Mouse (Mus musculus): Measurements from ENCODE around the gene Gjb1. TPM values are rescaled to one million over a fixed set of nuclear protein-coding genes. Genes with fewer than 3 reads are reported as not detected.

Gjb1 gene
- polyA plus RNA-seq (2012; rRNA removed; ENCODE audit: low replicate concordance), result 1.7 and 8.1 TPM in 2 replicates

DNA sequence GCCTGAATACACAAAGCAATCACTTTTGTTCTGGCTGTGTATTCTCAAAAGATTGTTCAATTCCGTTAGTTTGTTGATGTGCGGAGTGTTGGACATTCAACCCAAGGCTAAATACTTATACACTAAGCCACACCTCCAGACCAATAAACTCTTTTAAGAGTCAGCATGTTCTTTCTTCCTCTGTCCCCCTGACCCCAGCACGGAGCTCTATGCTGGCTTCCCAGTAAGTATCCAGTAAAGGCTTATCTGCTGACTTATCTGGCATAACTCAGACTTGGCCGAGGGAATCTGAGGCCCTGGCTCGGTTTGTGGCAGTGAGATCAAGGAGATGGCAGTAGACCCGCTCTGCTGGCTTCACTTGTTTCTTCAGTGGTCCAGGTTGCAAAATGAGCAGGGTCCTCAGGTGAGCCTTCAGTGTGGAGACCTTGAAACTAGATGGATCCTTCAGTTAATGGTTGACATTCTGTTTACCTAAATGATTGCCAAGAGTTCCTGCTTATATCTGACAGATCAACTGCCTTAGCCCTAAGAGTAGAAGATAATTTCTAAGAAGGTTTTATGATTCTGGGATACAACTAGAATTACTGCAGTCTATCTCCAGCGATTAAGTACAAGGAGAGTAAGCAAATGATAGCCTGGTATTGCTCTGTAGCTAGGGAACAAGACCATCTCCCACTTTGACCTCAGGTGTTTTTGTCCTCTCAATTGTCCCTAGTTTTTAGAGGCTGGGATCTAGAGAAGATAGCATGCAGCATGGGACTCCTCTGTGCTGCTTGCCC lies at the start of gene Gjb1:
Gjb1 (plus strand) TSS at position 189 of the 779 bp plus-strand sequence.

GRCm38 (mm10) chrX:101420700-101421095 lies 44.5 kb downstream of the Gjb1 start, which contains the start of gene Zmym3:
Gene Zmym3 (minus strand): TSS chrX:101420849.

DNA sequence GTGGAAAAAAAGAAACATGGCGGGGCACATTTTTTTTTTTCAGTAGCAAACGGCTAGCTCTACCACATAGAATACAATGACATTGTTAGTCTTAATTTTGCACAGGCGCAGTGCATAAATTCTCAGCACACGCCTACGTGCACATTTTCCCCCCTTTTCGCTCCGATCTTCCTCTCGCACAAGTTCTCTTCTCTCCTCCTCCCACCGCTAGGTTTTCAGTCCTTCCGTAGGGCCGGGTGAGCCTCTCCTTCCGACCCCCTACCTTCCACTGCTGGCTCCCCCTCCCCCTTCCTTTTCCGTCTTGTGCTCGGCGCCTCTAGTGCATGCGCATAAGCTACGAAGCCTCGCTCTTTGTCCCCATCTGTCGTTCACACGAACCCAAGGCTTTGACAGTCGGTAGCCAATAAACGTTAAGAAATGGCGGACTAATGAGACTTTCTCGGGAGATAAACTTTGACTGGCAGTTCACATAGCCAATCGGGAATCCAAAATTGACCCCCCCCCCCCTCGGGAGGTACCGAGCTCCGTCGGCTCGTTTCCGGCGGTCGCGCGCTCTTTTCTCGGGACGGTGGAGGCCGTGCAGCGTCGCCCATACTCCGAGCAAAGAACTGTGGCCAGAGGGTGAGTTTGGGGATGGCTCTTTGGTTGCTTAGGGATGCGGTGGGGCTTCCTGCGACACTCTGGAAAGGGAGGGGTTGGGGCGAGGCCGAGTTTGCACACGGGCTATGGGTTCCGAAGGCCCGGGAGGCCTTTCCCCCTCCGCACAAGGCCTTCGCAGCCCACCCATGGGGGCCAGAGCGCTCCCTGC lies 53.2 kb downstream of the Gjb1 start, which contains the start of gene Nono:
Nono (plus strand) TSS at position 177 of the 808 bp plus-strand sequence.

Other genes with a start within 250 kb of the Gjb1 start
- 12.8 and 18.6 TPM in 2 replicates for gene Snx12, start 153.8 kb upstream of the Gjb1 start, polyA plus RNA-seq (2012; rRNA removed; ENCODE audit: low replicate concordance)
- 39.2 and 67.8 TPM in 2 replicates for gene Foxo4, start 121.8 kb upstream of the Gjb1 start, polyA plus RNA-seq (2012; rRNA removed; ENCODE audit: low replicate concordance)
- 0.60 and 1.3 TPM in 2 replicates for gene Gm614, start 112.4 kb upstream of the Gjb1 start, polyA plus RNA-seq (2012; rRNA removed; ENCODE audit: low replicate concordance)
- gene Il2rg, start 108.1 kb upstream of the Gjb1 start, polyA plus RNA-seq (2012; rRNA removed; ENCODE audit: low replicate concordance), result 114 and 164 TPM in 2 replicates
- gene Gm20489, start 107.4 kb upstream of the Gjb1 start, polyA plus RNA-seq (2012; rRNA removed; ENCODE audit: low replicate concordance), result not detected in 2 replicates
- gene Med12, start 102.3 kb upstream of the Gjb1 start, polyA plus RNA-seq (2012; rRNA removed; ENCODE audit: low replicate concordance), result 167 and 203 TPM in 2 replicates
- 0.06 and 0.33 TPM in 2 replicates for gene Nlgn3, start 77.2 kb upstream of the Gjb1 start, polyA plus RNA-seq (2012; rRNA removed; ENCODE audit: low replicate concordance)
- gene Zmym3, start 44.5 kb downstream of the Gjb1 start, polyA plus RNA-seq (2012; rRNA removed; ENCODE audit: low replicate concordance), result 20.8 and 37.8 TPM in 2 replicates
- gene Nono, start 52.9 kb downstream of the Gjb1 start, polyA plus RNA-seq (2012; rRNA removed; ENCODE audit: low replicate concordance), result 62.6 and 80.9 TPM in 2 replicates
- gene Itgb1bp2, start 72.7 kb downstream of the Gjb1 start, polyA plus RNA-seq (2012; rRNA removed; ENCODE audit: low replicate concordance), result 0.13 and 47.8 TPM in 2 replicates
- 1.9 and 3.2 TPM in 2 replicates for gene Taf1, start 156.4 kb downstream of the Gjb1 start, polyA plus RNA-seq (2012; rRNA removed; ENCODE audit: low replicate concordance)

All from mammary gland, adult 2 months (tissue).